Mouse (Mus musculus) heart, postnatal 14 days (tissue): ENCODE results near the gene Acyp2. TPM values are rescaled to one million over a fixed set of nuclear protein-coding genes. Genes with fewer than 3 reads are reported as not detected.
"Not testable (repeated sequence)": the region's sequence is repeated elsewhere in the genome, so short reads cannot be mapped to it uniquely, and the experiment has no call there.

Experiments
- DNase-seq, 2 experiments: peaks; one replicate each; pipeline ENCODE4 v3.0.0; 2021 to 2022
- intact Hi-C: fragments of 180-260 bp; cut with DNase I; formaldehyde crosslinking; loops from one replicate; pipeline ENCODE4 v1.15.1; 2025
- long read RNA-seq, 2 experiments: library from polyadenylated mRNA; stranded (forward); transcript quantifications; one replicate each; pipeline ENCODE4 v2.0.0; 2021
- total RNA-seq, 2 experiments: library from RNA; stranded (reverse); gene quantifications; 2 replicates each; pipeline ENCODE4 v1.2.3; 2021

Gene Acyp2
- total RNA-seq: 10 to 100 TPM; 62.3 to 66.1 TPM
- long read RNA-seq, experiment 1, partial matches to known transcripts: 12 of 15 reads
- long read RNA-seq, experiment 1, other reads (novel, unspliced or antisense): 2 of 15 reads
- long read RNA-seq, experiment 2, partial matches to known transcripts: 10 of 12 reads
- long read RNA-seq, experiment 2, other reads (novel, unspliced or antisense): 1 of 12 reads

DNA sequence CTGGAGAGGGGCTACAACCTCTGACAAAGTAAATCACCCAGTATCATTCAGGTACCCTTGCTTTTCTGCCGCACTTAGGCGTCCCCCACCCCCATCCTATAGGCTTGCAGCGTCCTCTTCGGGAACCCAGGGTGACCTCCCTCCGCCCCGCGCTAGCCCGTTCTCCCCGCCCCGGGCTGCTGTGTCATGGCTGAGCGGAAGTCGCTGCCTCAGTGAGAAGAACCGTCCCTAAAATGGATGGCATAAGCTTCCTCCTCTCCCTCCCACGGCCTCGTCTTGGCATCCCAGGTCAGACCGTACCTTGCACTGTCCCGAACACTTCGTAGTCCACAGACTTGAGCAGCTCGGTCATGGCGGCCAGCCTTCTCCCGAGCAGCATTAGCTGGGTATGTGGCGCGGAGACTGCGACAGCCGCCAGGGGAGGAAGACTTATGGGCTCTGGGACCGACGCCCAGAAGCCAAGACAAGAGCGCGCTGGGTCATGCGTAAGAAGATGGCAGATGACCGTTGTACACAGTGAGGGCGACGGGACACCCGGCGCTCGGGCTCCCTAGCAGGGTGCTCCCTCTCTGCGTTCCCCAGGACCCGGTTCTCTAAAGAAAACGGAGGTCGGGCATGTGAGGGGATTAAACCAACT, at the start of gene Acyp2:
TSS of gene Acyp2 (minus strand) at position 587 of the 637 bp plus-strand sequence.
- intact Hi-C loops: loop anchor here (5.0 to 10.0 kb wide), 2 partner anchors 127 to 174 kb away; partner anchors contain the start of gene 4930505A04Rik
- DNase-seq: peak; percentile 87 to 88

DNA sequence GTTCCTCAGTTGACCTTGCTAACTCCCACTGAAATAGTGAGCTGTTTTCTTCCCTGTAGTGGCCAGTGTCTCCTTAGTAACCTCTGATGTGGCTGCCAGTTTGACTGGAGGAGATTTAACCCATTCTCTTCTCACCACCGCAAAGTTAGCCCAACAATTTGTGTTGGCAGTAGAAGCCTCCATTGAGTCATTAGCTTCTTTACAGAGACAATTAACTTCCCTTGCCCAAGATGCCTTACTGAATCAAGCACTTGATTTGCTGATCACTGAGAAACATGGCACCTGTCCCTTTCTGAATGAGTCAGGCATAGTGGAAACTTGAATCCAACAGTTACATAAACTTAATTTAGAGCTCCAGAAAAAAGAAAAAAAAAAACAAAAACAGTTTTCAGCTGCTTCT, 40.0 kb upstream of the Acyp2 start:
- DNase-seq: peak in 1 of 2 experiments; percentile 19
- intact Hi-C loops: no loop called here

DNA sequence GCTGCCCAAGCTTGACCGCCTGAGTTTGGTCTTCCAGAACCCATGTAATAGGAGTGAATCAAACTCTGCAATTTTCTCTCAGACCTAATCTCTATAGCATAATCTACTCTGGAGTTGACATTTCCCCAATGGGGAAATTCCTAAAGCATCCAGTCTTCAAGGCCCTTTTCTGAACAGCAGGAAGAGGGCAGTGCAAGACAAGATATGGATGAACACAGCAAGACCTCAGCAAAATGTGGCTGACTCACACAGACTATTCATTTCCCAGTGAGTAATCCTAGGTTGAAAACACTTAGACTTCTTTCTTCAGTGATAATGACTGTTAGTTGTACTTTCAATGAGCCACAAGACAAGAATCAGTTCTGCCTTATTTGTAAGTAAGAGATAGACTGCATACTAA, 26.7 kb upstream of the Acyp2 start:
- intact Hi-C loops: loop anchor here (2.0 to 10.0 kb wide), 2 partner anchors 125 to 939 kb away; no protein-coding TSS in a partner anchor
- DNase-seq: peak; percentile 24 to 50

DNA sequence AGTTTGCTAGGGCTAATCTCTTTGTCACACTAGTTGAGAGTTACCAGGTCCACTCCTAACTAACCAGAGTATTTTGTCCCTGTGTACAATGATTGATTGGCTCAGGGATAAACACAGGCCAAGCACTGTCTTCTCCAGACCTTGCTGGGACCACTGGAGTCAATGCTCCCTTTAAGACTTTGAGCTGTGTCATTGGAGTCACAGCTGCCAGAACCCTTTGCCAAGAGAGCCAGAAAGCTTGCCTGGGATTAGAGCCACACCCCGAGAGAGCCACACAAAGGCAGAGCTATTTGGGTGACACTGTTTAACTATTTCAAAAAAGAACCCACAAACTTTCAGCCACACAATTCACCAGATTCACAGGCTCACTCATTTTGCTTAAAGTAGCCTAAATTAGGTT, 23.3 kb upstream of the Acyp2 start:
- intact Hi-C loops: loop anchor here (10.0 kb wide), 1 partner anchor 942 kb away; no protein-coding TSS in a partner anchor
- peak; percentile 32 to 70 for DNase-seq

DNA sequence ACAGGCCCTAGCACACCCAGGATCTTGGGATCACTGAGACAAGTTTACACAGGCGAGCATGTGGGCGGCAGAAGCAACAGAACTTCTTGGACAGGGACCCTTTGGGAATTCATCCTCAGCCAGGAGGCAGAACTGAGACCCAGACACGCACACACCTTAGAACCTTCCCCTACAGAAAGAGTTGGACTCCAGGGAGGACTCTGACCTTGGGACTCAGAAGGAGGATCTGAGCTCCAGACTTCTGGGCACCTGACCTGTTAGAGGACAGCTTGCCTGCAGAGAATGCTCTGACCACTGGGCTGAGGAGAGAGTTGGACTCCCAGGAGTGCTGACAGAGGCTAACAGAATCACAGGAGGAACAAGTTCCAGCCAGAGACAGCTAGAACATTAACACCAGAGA, 13.6 kb upstream of the Acyp2 start:
- intact Hi-C loops: no loop called here
- no peak for DNase-seq

DNA sequence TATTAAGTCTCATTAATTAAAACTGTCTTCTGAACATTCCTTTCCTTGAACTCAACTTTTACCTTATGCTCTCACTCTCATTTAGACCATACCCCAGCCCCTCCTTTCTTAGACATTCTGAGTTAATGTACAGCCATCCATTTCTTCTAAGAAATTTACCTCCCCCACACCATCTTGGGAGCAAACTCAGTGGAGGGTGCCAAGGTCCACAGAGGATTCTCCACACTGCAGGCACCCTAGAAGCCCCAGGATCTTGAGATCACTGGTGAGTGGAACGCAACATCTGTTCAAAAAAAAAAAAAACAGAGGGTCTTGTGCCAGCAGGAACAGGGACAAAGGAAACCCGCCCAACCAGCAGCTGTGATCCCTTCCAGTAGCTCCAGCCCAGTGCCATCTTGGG, 13.2 kb upstream of the Acyp2 start:
- DNase-seq: no peak
- intact Hi-C loops: no loop called here

DNA sequence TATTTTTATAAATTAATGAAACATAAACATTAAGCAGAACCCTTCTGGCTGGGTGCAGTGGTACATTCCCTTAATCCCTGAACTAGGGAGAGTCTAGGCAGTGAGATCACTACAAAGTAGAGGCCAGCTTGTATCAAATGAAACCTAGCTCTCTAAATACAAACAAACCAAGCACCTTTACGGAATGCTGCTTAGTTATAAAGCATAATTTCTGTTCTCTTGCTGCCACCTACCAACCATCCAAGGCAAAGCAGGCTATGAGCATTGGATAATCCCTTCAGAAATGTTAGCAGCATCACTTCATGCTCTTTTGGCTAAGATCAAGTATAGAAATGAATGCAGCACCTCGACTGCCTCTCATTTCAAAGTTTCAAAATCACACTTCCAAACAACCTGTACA, 7.7 kb upstream of the Acyp2 start:
- intact Hi-C loops: loop anchor here (1.0 to 10.0 kb wide), 4 partner anchors 420 to 792 kb away; no protein-coding TSS in a partner anchor
- DNase-seq: peak; percentile 25 to 55

DNA sequence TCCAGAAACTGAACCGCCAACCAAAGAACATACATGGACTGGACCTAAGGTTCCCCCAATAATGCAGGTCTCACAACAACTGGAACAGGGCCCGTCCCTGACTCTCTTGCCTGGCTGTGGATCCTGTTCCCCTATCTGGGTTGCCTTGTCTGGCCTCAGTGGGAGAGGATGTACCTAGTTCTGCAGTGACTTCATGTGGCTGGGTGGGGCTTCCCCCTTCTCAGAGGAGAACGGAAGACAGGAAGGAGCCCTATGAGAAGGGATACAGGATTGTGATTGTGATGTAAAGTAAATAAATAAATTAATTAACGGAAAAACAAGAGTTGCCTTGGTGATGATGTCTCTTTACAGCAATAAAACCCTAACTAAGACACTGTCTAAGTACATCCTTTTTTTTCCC, 6.7 kb upstream of the Acyp2 start:
- no peak for DNase-seq
- intact Hi-C loops: loop anchor here (5.0 to 10.0 kb wide), 3 partner anchors 419 to 791 kb away; no protein-coding TSS in a partner anchor

DNA sequence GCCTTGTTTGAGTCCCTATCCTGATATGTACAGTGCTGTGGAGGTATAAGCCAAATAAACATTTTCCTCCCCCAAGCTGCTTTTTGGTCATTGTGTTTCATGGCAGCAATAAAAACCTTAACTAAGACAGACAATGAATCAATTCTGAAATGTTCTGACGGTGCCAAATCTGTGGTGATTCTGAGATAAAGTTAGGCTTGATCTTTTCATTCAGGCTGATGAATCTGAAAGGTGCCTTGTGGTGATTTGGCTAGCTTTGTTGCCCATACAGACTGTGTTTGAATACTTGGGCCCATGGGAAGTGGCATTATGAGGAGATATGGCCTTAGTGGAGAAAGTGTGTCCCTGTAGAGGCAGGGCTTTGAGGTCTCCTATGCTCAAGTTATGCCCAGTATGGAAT, 1.0 kb upstream of the Acyp2 start:
- intact Hi-C loops: loop anchor here (5.0 to 10.0 kb wide), 2 partner anchors 283 to 786 kb away; no protein-coding TSS in a partner anchor
- DNase-seq: no peak

DNA sequence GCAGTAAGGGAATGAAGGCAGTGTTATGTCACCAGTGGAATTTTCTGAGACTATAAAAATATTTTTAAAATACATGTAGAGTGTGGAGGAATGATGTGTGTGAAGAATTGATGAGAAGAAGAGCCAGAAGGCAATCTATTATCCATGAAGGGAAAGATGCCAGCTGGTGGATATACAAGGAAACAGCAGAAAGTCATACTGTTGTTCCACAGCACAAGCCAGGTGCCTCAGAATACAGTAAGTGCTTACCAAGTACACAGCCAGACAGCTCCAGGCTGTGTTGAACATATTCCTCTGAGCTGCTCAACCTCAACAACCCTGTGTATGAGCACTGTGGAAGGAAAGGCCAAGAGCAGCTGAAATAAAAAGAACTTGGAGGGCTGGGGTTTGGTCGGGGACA, 13.7 kb downstream of the Acyp2 start:
- intact Hi-C loops: no loop called here
- DNase-seq: no peak

DNA sequence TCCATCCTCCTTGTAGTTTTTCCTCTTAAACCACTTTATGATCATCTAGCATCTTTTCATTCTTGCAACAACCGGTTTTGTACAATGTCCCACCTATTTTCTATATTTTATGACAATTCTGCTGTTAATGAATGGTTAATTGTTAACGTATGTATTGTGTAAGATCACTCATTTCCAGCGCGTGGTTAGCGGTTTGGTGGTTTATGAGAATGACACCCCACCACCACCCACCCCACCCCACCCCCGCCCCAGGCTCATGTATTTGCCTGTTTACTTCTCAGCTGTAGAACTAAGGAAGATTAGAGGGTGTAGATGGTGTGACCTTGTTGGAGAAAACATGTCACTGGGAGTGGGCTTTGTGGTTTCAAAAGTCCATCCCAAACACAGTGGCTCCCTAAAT, 18.9 kb downstream of the Acyp2 start:
- intact Hi-C loops: no loop called here

DNA sequence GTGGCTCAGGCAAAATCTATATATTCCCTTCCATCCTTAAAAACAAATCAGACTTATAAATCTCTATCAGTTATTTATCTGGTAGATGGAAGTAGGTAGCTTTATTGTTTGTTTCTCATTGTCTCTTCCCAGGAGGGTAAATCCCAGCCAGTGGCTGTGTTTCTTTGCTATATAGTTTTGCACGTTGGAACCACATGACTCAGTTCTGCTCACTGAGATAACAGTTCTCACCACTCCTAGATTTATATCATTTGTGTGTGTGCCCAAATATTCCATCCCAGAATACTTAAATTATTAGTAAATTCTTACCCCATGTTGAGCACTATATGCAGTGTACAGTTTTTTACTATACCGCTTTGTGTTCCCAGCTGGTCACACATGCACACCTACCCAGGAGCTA, 26.2 kb downstream of the Acyp2 start:
- intact Hi-C loops: no loop called here
- DNase-seq: no peak

More for the DNA sequence above, 18.9 kb downstream of the Acyp2 start:
- DNase-seq: no peak

DNA sequence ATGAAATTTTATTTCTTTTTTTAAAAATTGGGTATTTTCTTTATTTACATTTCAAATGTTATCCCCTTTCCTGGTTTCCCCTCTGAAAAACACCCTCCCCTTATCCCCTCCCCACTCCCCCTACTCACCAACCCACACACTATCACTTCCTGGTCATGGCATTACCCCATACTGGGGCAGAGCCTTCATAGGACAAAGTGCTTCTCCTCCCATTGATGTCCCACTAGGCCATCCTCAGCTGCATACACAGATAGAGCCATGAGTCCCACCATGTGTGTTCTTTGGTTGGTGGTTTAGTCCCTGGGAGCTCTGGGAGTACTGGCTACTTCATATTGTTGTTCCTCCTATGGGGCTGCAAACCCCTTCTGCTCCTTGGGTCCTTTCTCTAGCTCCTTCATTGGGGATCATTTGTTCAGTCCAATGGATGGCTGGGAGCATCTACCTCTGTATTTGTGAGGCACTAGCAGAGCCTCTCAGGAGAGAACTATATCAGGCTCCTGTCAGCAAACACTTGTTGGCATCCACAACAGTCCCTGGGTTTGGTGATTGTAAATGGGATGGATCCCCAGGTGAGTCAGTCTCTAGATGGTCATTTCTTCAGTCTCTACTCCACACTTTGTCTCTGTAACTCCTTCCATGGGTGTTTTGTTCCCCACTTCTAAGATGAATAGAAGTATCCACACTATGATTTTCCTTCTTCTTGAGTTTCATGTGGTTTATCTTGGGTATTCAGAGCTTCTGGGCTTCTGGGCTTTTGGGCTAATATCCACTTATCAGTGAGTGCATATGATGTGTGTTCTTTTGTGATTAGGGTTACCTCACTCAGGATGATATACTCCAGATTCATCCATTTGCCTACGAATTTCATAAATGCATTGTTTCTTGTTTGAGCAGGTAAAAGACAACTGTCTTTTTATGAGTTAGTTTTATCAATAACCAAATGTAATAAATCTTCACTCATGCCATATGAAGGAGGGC, 27.7 kb downstream of the Acyp2 start:
- intact Hi-C loops, DNase-seq: not testable (repeated sequence)

DNA sequence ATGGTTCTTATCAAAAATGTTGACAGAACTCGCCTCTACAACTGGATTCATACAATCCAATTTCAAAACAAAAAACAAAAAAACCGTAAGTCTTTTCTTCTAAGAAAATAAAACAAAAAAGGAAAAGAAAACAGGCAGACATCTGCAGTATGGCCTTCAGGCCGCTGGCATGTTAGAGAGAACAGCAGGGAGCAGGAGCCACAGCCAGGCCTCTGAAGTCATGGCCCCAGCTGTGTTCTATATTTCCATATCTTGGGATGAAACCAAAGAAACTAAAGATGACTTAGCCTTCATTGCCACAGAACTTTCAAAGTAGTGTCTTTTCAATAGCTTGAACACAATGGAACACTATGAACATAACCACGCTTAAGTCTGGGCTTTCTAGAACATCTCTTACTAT, 31.2 kb downstream of the Acyp2 start:
- intact Hi-C loops: no loop called here
- DNase-seq: peak in 1 of 2 experiments; percentile 28

DNA sequence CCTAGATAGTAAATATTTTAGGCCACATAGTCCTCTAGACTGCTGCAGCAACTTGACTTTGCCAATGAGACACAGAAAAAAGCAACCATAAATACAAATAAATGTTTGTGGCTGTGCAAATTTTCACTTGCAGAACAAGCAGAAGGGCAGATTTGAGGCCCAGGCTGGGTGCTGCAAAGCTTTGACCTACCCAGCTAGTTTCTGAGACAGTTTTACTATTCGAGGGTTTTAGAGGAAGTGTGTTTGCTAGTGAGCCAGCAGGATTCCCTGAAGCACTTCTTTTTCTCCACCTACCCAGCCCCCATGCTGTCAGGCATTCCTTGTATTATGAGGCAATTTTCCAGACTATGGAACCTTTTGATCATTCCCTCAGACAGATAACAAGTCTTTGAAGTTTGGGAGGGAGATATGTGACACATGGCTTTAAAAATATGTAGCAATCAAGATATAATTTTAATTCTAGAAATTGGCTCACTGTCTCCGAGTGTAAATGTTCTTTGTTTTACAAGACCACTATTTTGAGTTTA, 31.8 kb downstream of the Acyp2 start:
- no peak for DNase-seq
- intact Hi-C loops: no loop called here

DNA sequence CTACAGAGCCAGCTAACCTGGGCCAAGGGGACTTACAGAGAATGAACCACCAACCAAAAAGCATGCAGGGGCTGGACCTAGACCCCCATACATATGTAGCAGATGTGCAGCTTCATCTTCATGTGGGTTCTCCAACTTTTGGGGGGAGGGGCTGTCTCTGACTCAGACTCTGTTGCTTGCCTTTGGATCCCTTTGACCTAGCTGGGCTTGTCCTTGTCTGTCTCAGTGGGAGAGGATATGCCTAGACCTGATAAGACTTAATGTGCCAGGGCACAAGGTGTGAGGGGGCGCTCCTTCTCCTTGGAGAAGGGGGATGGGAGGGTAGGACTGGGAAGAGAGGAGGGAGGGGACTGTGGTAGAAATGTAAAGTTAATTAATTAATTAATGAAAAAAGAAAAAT, 33.4 kb downstream of the Acyp2 start:
- no peak for DNase-seq
- intact Hi-C loops: no loop called here

DNA sequence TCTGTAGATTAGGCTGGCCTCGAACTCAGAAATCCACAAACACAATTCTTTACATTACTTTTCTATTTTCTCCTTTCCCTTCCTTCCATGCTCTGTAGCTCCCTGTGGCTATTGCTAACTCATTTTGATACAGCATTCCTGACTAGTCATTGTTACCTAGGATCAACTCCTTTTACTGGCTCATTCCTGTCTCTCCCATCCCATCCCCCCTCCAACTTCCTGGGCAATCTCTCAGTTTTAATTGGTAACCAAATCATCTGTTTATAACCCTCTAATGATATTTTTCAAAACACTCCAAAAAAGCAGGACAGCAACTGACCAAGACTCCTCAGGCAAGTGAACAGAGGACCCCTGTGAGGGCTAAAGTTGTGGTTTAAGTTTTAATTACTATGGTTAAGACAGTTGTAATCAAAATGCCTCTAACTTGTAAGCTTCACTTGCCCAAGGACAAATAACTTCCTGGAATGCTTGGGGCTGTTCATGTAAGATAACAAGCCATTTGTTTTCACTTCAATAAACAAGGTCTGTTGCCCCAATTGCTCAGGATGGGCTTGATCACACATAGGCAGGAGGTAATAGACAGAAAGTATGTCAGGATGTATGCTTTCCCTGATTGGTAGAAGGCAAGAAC, 35.4 kb downstream of the Acyp2 start:
- intact Hi-C loops: no loop called here
- no peak for DNase-seq

DNA sequence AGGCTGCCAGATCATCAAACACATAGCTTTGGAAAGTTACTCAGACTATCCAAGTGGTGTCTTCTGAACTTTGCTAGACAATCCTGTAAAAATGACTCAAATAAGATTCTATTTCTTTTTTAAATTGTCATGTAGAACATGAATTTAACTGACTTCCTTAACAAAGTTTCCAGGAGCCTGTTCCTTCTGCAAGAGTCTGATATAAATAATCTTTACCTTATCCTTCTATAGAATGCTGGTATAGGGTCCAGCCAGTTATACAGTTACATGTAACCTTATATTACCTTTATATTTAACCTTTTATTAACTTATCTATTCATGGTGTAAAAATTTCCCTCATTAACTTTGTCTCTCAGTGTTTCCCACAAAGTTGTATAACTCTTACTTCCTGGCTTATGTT, 36.7 kb downstream of the Acyp2 start:
- DNase-seq: no peak
- intact Hi-C loops: no loop called here

DNA sequence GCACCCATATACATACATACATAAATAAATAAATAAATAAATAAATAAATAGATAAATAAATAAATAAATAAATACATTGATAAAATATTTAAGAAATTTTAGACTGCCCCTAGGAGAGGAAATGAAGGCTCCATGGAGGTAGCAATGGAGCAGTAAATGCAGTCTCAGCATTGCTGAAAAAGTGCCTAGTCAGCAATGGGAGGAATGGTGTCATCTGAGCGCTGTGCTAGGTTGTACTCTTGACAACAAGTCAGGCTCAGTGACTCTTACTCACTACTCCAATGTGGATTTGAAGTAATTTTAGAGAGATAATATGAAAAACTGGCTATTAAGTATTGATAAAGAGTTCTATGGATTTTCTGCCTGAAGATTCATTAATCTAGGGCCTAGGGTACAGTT, 40.1 kb downstream of the Acyp2 start:
- intact Hi-C loops: no loop called here
- no peak for DNase-seq
